Mouse (Mus musculus): Measurements from ENCODE around the gene Naaladl2.

DNA sequence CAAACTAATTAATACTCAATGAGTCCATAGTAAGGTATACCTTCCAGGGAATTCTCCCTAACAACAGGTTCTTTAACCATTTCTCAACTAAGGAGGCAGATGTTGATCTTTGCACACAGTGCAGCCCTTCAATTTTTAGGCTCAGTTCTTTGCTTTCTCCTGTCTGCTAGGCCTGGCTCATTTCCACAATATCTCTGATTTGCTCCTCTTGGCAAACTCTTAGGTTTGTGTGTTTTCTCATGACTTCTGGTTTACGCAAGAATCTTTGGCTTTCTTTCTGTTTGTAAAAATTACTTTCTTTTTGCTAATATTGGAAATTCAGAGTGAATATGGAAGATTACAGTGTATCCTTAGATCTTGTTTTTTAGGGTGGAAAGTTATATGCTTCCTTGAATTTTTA is 1385.3 kb downstream of the Naaladl2 start:
- TF ChIP-seq POLR2A (IDR thresholded peaks at IDR 0.05; ENCODE audit: low read depth, low read length) (no peak), CTCF (conservative IDR thresholded peaks at IDR 0.05 in 1 of 2, IDR thresholded peaks at IDR 0.05 in 1 of 2; ENCODE audit: low read depth in 2 of 2, low read length in 2 of 2) (no peak), RCOR1 (conservative IDR thresholded peaks at IDR 0.05; ENCODE audit: low read depth, low read length) (no peak)

All from CH12.LX (cell line).